Mouse (Mus musculus) lung, adult 2 months (tissue): Measurements from ENCODE around the gene Bsn.
A peak's percentile ranks its signal among the peaks of the same experiment; 100 is the strongest.

Source experiments
- CTCF ChIP-seq: fragments of 200-500 bp; IDR thresholded peaks from 2 replicates; pipeline ENCODE4 v1.5.1; 2011; ENCODE audit warnings: mild to moderate bottlenecking, low read length, control low read depth; ENCODE audit not compliant: insufficient read depth
- POLR2A ChIP-seq: fragments of 200-500 bp; IDR thresholded peaks from 2 replicates; pipeline ENCODE4 v1.6.1; 2011; ENCODE audit warnings: low read depth, mild to moderate bottlenecking, control low read depth, low read length, borderline replicate concordance; ENCODE audit errors: extremely low read depth

DNA sequence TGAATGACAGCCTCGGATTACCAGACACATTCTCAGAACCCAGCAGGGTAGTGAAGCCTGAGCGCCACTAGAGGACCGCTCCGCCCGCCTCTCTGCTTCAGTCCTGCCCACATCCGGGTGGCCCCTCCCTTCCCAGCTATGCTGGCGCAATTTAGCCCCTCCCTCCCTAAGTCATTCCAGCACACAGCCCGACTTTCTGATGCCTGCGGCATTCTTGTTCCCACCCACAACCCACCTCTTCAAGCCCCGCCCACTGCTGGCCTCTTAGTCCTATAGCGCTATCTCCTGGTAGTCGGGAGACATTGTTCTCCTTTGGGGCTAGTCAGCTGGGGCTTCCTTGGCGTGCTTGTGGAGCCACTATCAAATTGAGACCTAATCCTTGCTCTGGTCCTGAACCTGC, 11.0 kb upstream of the Bsn start:
- peak; percentile 52 for TF ChIP-seq CTCF
- no peak for TF ChIP-seq POLR2A
